Mouse (Mus musculus): ENCODE results near the gene H2afx. TPM values are rescaled to one million over a fixed set of nuclear protein-coding genes. Genes with fewer than 3 reads are reported as not detected.
A peak's percentile ranks its signal among the peaks of the same experiment; 100 is the strongest.

The H2afx gene
- polyA plus RNA-seq, 1 experiment from 2014 or later: 209 TPM

- H3K36me3 ChIP-seq: peaks cover 35% of the 10 kb centered on the region
These were observed 24.7 kb upstream of the H2afx start for GRCm38 (mm10) chr9:44309756-44310155.

GRCm38 (mm10) chr9:44310750-44311135 lies 23.8 kb upstream of the H2afx start:
- Histone ChIP-seq H3K9ac (replicated peaks) (0 out of 2 replicates have a peak overlapping the region, but pooled peaks have one; percentile 36), H3K4me2 (replicated peaks) (no peak overlapping the region), H3K4me3 (replicated peaks) (no peak overlapping the region), H3K27me3 (0 out of 2 replicates have a peak, but pooled peaks cover 3% of the 10 kb centered on the region), H3K4me1 (replicated peaks) (peaks cover 12% of the 10 kb centered on the region), H3K9me3 (no peaks in the 10 kb centered on the region), H3K36me3 (peaks cover 45% of the 10 kb centered on the region), H3K27ac (no peak overlapping the region; the same call in 1 of the 2 replicates)
- 27% methylated on average over 10 of the region's 10 CpGs for WGBS
- no peak for ATAC-seq

More at GRCm38 (mm10) chr9:44309756-44310155, 24.7 kb upstream of the H2afx start:
- WGBS: 66% methylated on average over 3 of the region's 3 CpGs
- H3K4me2 ChIP-seq (replicated peaks): no peak overlapping the region
- no peak for ATAC-seq
- H3K9ac ChIP-seq (replicated peaks): no peak overlapping the region
- H3K27ac ChIP-seq: no peak overlapping the region
- H3K4me3 ChIP-seq (replicated peaks): no peak overlapping the region
- 0 out of 2 replicates have a peak, but pooled peaks cover 3% of the 10 kb centered on the region for H3K27me3 ChIP-seq
- peaks cover 14% of the 10 kb centered on the region for H3K4me1 ChIP-seq (replicated peaks)
- no peaks in the 10 kb centered on the region for H3K9me3 ChIP-seq

DNA sequence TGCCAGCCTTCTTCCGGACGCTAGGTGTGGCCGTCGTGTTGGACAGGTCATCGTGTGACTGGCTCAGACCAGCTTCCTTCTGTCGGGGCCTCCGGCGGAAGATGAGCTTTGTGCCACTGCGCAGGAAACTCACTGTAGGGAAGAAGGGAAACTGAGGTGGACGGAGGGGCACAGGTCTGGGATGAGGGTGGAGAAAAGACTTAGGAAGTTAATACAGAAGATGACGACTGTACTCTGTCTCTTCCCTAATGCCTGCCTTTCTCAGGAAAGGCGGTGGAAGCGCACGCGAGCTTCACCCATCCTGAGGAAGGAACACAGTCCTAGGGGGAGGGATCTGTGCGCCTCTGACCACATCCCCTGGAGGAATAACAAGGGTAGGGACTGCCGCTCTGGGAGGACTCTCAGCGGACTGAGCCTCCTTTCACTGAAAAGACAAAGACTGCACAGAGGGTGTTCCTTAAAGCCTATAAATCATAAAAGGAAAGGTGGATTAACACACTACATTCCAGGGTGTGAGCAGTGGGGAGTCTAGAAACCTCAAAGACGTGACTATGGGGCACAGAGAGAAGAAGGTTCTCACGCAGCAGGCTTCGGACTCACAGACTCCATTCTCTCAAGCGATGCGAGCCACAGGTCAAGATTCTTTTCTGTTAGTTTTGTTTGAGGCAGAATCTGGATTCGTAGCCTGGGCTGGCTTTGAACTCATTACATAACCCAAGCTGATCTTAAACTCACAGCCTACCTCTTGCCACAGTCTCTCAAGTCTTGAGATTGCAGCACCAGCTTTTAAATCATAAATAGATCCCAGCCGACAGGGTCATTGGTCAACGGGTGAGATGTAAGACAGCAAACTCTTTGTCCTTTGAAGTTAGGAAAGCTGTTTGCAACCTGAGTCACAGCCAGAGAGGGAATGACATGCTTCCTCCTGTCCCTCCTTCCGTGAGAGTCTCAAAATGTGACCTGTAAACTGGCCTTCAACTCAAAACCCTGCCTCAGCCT lies 23.1 kb upstream of the H2afx start:
- peak overlapping the region; percentile 44; the same call in 1 of the 2 replicates for H3K27ac ChIP-seq
- no peak overlapping the region for H3K4me3 ChIP-seq (replicated peaks)
- H3K36me3 ChIP-seq: peaks cover 52% of the 10 kb centered on the region
- H3K4me1 ChIP-seq (replicated peaks): peaks cover 12% of the 10 kb centered on the region
- no peaks in the 10 kb centered on the region for H3K9me3 ChIP-seq
- H3K9ac ChIP-seq (replicated peaks): 0 out of 2 replicates have a peak overlapping the region, but pooled peaks have one; percentile 36
- H3K27me3 ChIP-seq: 0 out of 2 replicates have a peak, but pooled peaks cover 3% of the 10 kb centered on the region
- ATAC-seq: peak; percentile 41; the same call in 1 of the 2 replicates
- 0 out of 2 replicates have a peak overlapping the region, but pooled peaks have one; percentile 12 for H3K4me2 ChIP-seq (replicated peaks)
- 3% methylated on average over 27 of the region's 27 CpGs for WGBS

GRCm38 (mm10) chr9:44313476-44314256 lies 20.8 kb upstream of the H2afx start:
- Histone ChIP-seq H3K4me2 (replicated peaks) (no peak overlapping the region), H3K27me3 (0 out of 2 replicates have a peak, but pooled peaks cover 3% of the 10 kb centered on the region), H3K9me3 (no peaks in the 10 kb centered on the region), H3K4me3 (replicated peaks) (no peak overlapping the region), H3K4me1 (replicated peaks) (peaks cover 28% of the 10 kb centered on the region), H3K9ac (replicated peaks) (no peak overlapping the region), H3K36me3 (peaks cover 58% of the 10 kb centered on the region), H3K27ac (no peak overlapping the region)
- WGBS: 72% methylated on average over 19 of the region's 19 CpGs
- no peak for ATAC-seq

GRCm38 (mm10) chr9:44314257-44314547 lies 20.3 kb upstream of the H2afx start:
- H3K36me3 ChIP-seq: peaks cover 58% of the 10 kb centered on the region
- H3K27me3 ChIP-seq: 0 out of 2 replicates have a peak, but pooled peaks cover 3% of the 10 kb centered on the region
- no peaks in the 10 kb centered on the region for H3K9me3 ChIP-seq
- peaks cover 33% of the 10 kb centered on the region for H3K4me1 ChIP-seq (replicated peaks)
- no peak overlapping the region for H3K4me3 ChIP-seq (replicated peaks)
- no peak overlapping the region for H3K9ac ChIP-seq (replicated peaks)
- H3K27ac ChIP-seq: no peak overlapping the region
- no peak for ATAC-seq
- WGBS: 57% methylated on average over 4 of the region's 4 CpGs
- no peak overlapping the region for H3K4me2 ChIP-seq (replicated peaks)

- no peak for ATAC-seq
- no peak overlapping the region for H3K27ac ChIP-seq
- H3K36me3 ChIP-seq: peaks cover 56% of the 10 kb centered on the region
- no peaks in the 10 kb centered on the region for H3K9me3 ChIP-seq
- peaks cover 36% of the 10 kb centered on the region for H3K4me1 ChIP-seq (replicated peaks)
- H3K9ac ChIP-seq (replicated peaks): no peak overlapping the region
- H3K27me3 ChIP-seq: 0 out of 2 replicates have a peak, but pooled peaks cover 3% of the 10 kb centered on the region
- WGBS: 93% methylated on average over 18 of the region's 18 CpGs
- H3K4me2 ChIP-seq (replicated peaks): no peak overlapping the region
- H3K4me3 ChIP-seq (replicated peaks): no peak overlapping the region
These were observed 19.6 kb upstream of the H2afx start for GRCm38 (mm10) chr9:44314910-44315309.

- Histone ChIP-seq H3K4me1 (replicated peaks) (peaks cover 33% of the 10 kb centered on the region), H3K36me3 (peaks cover 42% of the 10 kb centered on the region), H3K4me2 (replicated peaks) (peak overlapping the region; percentile 93), H3K27me3 (no peaks in the 10 kb centered on the region), H3K4me3 (replicated peaks) (0 out of 2 replicates have a peak overlapping the region, but pooled peaks have one; percentile 98), H3K27ac (no peak overlapping the region), H3K9ac (replicated peaks) (peak overlapping the region; percentile 98; the same call in 1 of the 2 replicates), H3K9me3 (no peaks in the 10 kb centered on the region)
- 66% methylated on average over 4 of the region's 4 CpGs for WGBS
- ATAC-seq: no peak
These were observed 17.0 kb upstream of the H2afx start for GRCm38 (mm10) chr9:44317452-44317851.

GRCm38 (mm10) chr9:44318076-44318825 lies 16.2 kb upstream of the H2afx start:
- H3K4me3 ChIP-seq (replicated peaks): peak overlapping the region; percentile 98
- peaks cover 38% of the 10 kb centered on the region for H3K36me3 ChIP-seq
- H3K4me1 ChIP-seq (replicated peaks): peaks cover 33% of the 10 kb centered on the region
- no peaks in the 10 kb centered on the region for H3K27me3 ChIP-seq
- H3K4me2 ChIP-seq (replicated peaks): peak overlapping the region; percentile 93
- ATAC-seq: no peak
- H3K9ac ChIP-seq (replicated peaks): peak overlapping the region; percentile 98
- no peaks in the 10 kb centered on the region for H3K9me3 ChIP-seq
- WGBS: 41% methylated on average over 5 of the region's 5 CpGs
- H3K27ac ChIP-seq: no peak overlapping the region

GRCm38 (mm10) chr9:44318826-44319095 lies 15.7 kb upstream of the H2afx start:
- H3K9me3 ChIP-seq: no peaks in the 10 kb centered on the region
- H3K4me3 ChIP-seq (replicated peaks): peak overlapping the region; percentile 98
- peaks cover 33% of the 10 kb centered on the region for H3K4me1 ChIP-seq (replicated peaks)
- peaks cover 33% of the 10 kb centered on the region for H3K36me3 ChIP-seq
- 36% methylated on average over 3 of the region's 3 CpGs for WGBS
- H3K27ac ChIP-seq: no peak overlapping the region
- H3K9ac ChIP-seq (replicated peaks): peak overlapping the region; percentile 98
- no peaks in the 10 kb centered on the region for H3K27me3 ChIP-seq
- ATAC-seq: no peak
- peak overlapping the region; percentile 93 for H3K4me2 ChIP-seq (replicated peaks)

DNA sequence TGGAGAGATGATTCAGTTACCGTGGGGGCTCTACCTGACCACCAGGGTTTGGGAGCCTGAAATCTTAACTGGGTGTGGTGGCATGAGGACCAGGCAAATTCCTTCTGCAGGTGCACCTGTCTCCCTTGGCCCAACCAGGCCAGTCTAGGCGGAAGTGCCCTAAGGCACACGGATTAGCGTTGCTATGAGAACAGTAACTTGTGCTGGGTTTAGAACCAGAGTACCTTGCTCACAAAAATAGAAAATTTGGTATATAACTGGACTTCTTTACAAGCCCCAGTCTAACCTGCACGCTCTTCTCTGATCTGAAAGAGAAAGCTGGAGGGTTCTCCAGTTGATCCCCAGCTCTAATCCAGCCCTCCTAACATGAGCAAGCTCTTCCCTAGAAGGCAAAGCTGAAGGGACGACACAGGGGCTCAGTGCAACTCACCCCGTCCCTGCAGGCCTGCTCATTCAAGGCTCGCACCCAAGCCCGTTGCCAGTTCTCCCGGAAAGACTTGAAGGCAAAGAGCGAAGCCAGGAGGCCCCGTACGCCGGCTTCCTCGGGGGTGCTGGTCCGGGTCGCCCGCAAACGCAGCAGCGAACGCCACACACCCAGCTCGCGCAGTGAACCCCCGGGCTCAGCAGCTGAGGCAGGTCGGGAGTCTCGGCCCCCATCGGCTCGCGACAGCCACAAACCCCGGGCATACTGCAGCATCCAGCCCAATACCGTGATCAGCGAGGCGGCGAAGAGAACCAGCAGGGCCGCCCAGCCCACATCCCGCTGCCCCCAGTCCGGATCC lies 15.2 kb upstream of the H2afx start:
- peak; percentile 32 for ATAC-seq
- Histone ChIP-seq H3K4me3 (replicated peaks) (peak overlapping the region; percentile 98), H3K9ac (replicated peaks) (peak overlapping the region; percentile 98), H3K36me3 (peaks cover 28% of the 10 kb centered on the region), H3K9me3 (no peaks in the 10 kb centered on the region), H3K27ac (peak overlapping the region; percentile 84), H3K4me1 (replicated peaks) (peaks cover 33% of the 10 kb centered on the region), H3K4me2 (replicated peaks) (peak overlapping the region; percentile 93), H3K27me3 (no peaks in the 10 kb centered on the region)
- 2% methylated on average over 37 of the region's 37 CpGs for WGBS
